ENCODE assay signal across 9 mouse cellular contexts in genomic region chr4:108869730-108870374, GRCm38 (mm10). TPM values are rescaled to one million over a fixed set of nuclear protein-coding genes. Genes with fewer than 3 reads are reported as not detected.
A peak's percentile ranks its signal among the peaks of the same experiment; 100 is the strongest.
DNase-seq lines count a peak whose midpoint lies in the region; ATAC-seq and TF ChIP-seq lines count a peak whose summit lies in the region.
"Had no signal": no experiment of that assay in that cellular context is flagged by ENCODE, and none has a peak within 500 bp of the region (broad histone marks: within the 10 kb centered on the region; RNA-seq: fewer than 3 reads in every experiment).

No protein-coding gene starts in this region.

- peaks cover 1% of the 10 kb centered on the region; the same call in 1 of the 2 replicates for H3K36me3 ChIP-seq in heart, embryonic 16.5 days (ENCODE audit: control insufficient read depth, insufficient read depth)
- H3K36me3 ChIP-seq in liver, embryonic 12.5 days = no peaks in the 10 kb centered on the region
- no peaks in the 10 kb centered on the region; the same call in 1 of the 2 replicates for H3K36me3 ChIP-seq in neural tube, embryonic 13.5 days

- peak; percentile 74; the same call in 1 of the 2 replicates for TF ChIP-seq CTCF in embryonic fibroblast, embryonic 13.5 days (IDR thresholded peaks at IDR 0.05; ENCODE audit: borderline replicate concordance, insufficient read depth, low read length)

- ATAC-seq in heart, embryonic 16.5 days (replicated peaks; ENCODE audit: extremely low read depth, insufficient read depth, low FRiP score) = peak; percentile 45; the same call in 1 of the 2 replicates
- ATAC-seq in liver, embryonic 12.5 days = peak; percentile 71; the same call in 1 of the 2 replicates
- peak; percentile 93 for ATAC-seq in neural tube, embryonic 13.5 days (ENCODE audit: low read depth)

- peak; percentile 59 to 71 for DNase-seq in CD8-positive naive resting alpha-beta T cell, adult 2 months (ENCODE audit: low read depth in 2 of 2, low spot score in 2 of 2)
- DNase-seq in brain, adult 2 months (ENCODE audit: low read depth, low spot score) = peak; percentile 94
- peak; percentile 90 for DNase-seq in kidney, postnatal 14 days
- DNase-seq in telencephalon, adult 2 months (ENCODE audit: low read depth, low spot score) = peak; percentile 80

- H3K27ac ChIP-seq in embryonic fibroblast, embryonic 13.5 days (ENCODE audit: insufficient read depth, low read length) = no peak overlapping the region
- no peak overlapping the region for H3K27ac ChIP-seq in heart, embryonic 16.5 days (ENCODE audit: low read length)
- no peak overlapping the region for H3K27ac ChIP-seq in liver, embryonic 12.5 days
- H3K27ac ChIP-seq in neural tube, embryonic 13.5 days (replicated peaks) = no peak overlapping the region
- H3K27ac ChIP-seq: heart, embryonic 13.5 days had no signal

- H3K9ac ChIP-seq in heart, embryonic 16.5 days (ENCODE audit: low read length) = no peak overlapping the region
- H3K9ac ChIP-seq in liver, embryonic 12.5 days = no peak overlapping the region
- H3K9ac ChIP-seq in neural tube, embryonic 13.5 days = no peak overlapping the region
- H3K9ac ChIP-seq: heart, embryonic 13.5 days had no signal

- no peaks in the 10 kb centered on the region for H3K9me3 ChIP-seq in heart, embryonic 16.5 days (replicated peaks; ENCODE audit: control insufficient read depth, low read length)
- no peaks in the 10 kb centered on the region for H3K9me3 ChIP-seq in liver, embryonic 12.5 days (replicated peaks)
- H3K9me3 ChIP-seq in neural tube, embryonic 13.5 days = no peaks in the 10 kb centered on the region
- H3K9me3 ChIP-seq: heart, embryonic 13.5 days had no signal

- H3K4me2 ChIP-seq in heart, embryonic 16.5 days (ENCODE audit: low read depth, low read length) = no peak overlapping the region
- no peak overlapping the region for H3K4me2 ChIP-seq in liver, embryonic 12.5 days
- H3K4me2 ChIP-seq in neural tube, embryonic 13.5 days = no peak overlapping the region
- H3K4me2 ChIP-seq: heart, embryonic 13.5 days had no signal

- H3K4me1 ChIP-seq in embryonic fibroblast, embryonic 13.5 days (ENCODE audit: control insufficient read depth, insufficient read depth, low read length) = no peaks in the 10 kb centered on the region
- H3K4me1 ChIP-seq in heart, embryonic 16.5 days (ENCODE audit: control insufficient read depth, insufficient read depth, low read length) = no peaks in the 10 kb centered on the region
- H3K4me1 ChIP-seq in liver, embryonic 12.5 days = peaks cover 14% of the 10 kb centered on the region
- H3K4me1 ChIP-seq in neural tube, embryonic 13.5 days (replicated peaks) = no peaks in the 10 kb centered on the region
- H3K4me1 ChIP-seq: heart, embryonic 13.5 days had no signal

- no peak overlapping the region for H3K4me3 ChIP-seq in embryonic fibroblast, embryonic 13.5 days (ENCODE audit: insufficient read depth, low read length)
- H3K4me3 ChIP-seq in heart, embryonic 16.5 days (ENCODE audit: low read length) = no peak overlapping the region
- no peak overlapping the region for H3K4me3 ChIP-seq in liver, embryonic 12.5 days
- H3K4me3 ChIP-seq in neural tube, embryonic 13.5 days = no peak overlapping the region
- H3K4me3 ChIP-seq: heart, embryonic 13.5 days had no signal

- no peaks in the 10 kb centered on the region for H3K27me3 ChIP-seq in heart, embryonic 16.5 days (ENCODE audit: control insufficient read depth, insufficient read depth, low read length)
- H3K27me3 ChIP-seq in liver, embryonic 12.5 days (replicated peaks) = 0 out of 2 replicates have a peak, but pooled peaks cover 5% of the 10 kb centered on the region
- no peaks in the 10 kb centered on the region for H3K27me3 ChIP-seq in neural tube, embryonic 13.5 days
- H3K27me3 ChIP-seq: heart, embryonic 13.5 days had no signal

- no peak for TF ChIP-seq POLR2A in embryonic fibroblast, embryonic 13.5 days (IDR thresholded peaks at IDR 0.05; ENCODE audit: low read depth, low read length)

- 35% methylated on average over 10 of the region's 10 CpGs for WGBS in heart, embryonic 16.5 days
- WGBS in liver, embryonic 12.5 days (ENCODE audit: insufficient replicate concordance) = 32% methylated on average over 10 of the region's 10 CpGs
- WGBS in neural tube, embryonic 13.5 days = 35% methylated on average over 10 of the region's 10 CpGs

RNA-seq across cellular contexts. Expression of gene Rab3b, which starts 9.0 kb away (rescaled TPM):
- 4.8 and 7.4 TPM in 2 replicates for polyA plus RNA-seq in embryonic fibroblast, embryonic 13.5 days (2011; ENCODE audit: insufficient read length, low read depth, missing spikeins)
- 4.3 and 4.6 TPM in 2 replicates for polyA plus RNA-seq in heart, embryonic 16.5 days (2015; fragmentation: Nextera tagmentation; extraction: Ambion mirVana)
- 3.5 and 4.0 TPM in 2 replicates for polyA plus RNA-seq in liver, embryonic 12.5 days (2016; fragmentation: Nextera tagmentation; extraction: Ambion mirVana)
- 72.4 and 86.9 TPM in 2 replicates for polyA plus RNA-seq in neural tube, embryonic 13.5 days (2015; fragmentation: Nextera tagmentation; extraction: Ambion mirVana)

RNA-seq across cellular contexts. Expression of gene A730015C16Rik, which starts 21.4 kb away (rescaled TPM):
- not detected in 2 replicates for polyA plus RNA-seq in embryonic fibroblast, embryonic 13.5 days (2011; ENCODE audit: insufficient read length, low read depth, missing spikeins)
- polyA plus RNA-seq in heart, embryonic 16.5 days (2015; fragmentation: Nextera tagmentation; extraction: Ambion mirVana) = 1.00 and 1.2 TPM in 2 replicates
- polyA plus RNA-seq in liver, embryonic 12.5 days (2016; fragmentation: Nextera tagmentation; extraction: Ambion mirVana) = 0.42 and 0.59 TPM in 2 replicates
- 1.5 and 3.1 TPM in 2 replicates for polyA plus RNA-seq in neural tube, embryonic 13.5 days (2015; fragmentation: Nextera tagmentation; extraction: Ambion mirVana)

RNA-seq across cellular contexts. Expression of gene Kti12, which starts 22.3 kb away (rescaled TPM):
- polyA plus RNA-seq in embryonic fibroblast, embryonic 13.5 days (2011; ENCODE audit: insufficient read length, low read depth, missing spikeins) = 15.5 and 16.4 TPM in 2 replicates
- polyA plus RNA-seq in heart, embryonic 16.5 days (2015; fragmentation: Nextera tagmentation; extraction: Ambion mirVana) = 28.3 and 30.1 TPM in 2 replicates
- 71.6 and 74.7 TPM in 2 replicates for polyA plus RNA-seq in liver, embryonic 12.5 days (2016; fragmentation: Nextera tagmentation; extraction: Ambion mirVana)
- polyA plus RNA-seq in neural tube, embryonic 13.5 days (2015; fragmentation: Nextera tagmentation; extraction: Ambion mirVana) = 30.7 and 31.6 TPM in 2 replicates

RNA-seq across cellular contexts. Expression of gene Txndc12, which starts 35.5 kb away (rescaled TPM):
- 80.6 and 94.9 TPM in 2 replicates for polyA plus RNA-seq in embryonic fibroblast, embryonic 13.5 days (2011; ENCODE audit: insufficient read length, low read depth, missing spikeins)
- 111 and 113 TPM in 2 replicates for polyA plus RNA-seq in heart, embryonic 16.5 days (2015; fragmentation: Nextera tagmentation; extraction: Ambion mirVana)
- polyA plus RNA-seq in liver, embryonic 12.5 days (2016; fragmentation: Nextera tagmentation; extraction: Ambion mirVana) = 33.6 and 35.9 TPM in 2 replicates
- polyA plus RNA-seq in neural tube, embryonic 13.5 days (2015; fragmentation: Nextera tagmentation; extraction: Ambion mirVana) = 78.3 and 79.2 TPM in 2 replicates

RNA-seq across cellular contexts. Expression of gene Btf3l4, which starts 36.4 kb away (rescaled TPM):
- 124 and 161 TPM in 2 replicates for polyA plus RNA-seq in embryonic fibroblast, embryonic 13.5 days (2011; ENCODE audit: insufficient read length, low read depth, missing spikeins)
- 141 and 143 TPM in 2 replicates for polyA plus RNA-seq in heart, embryonic 16.5 days (2015; fragmentation: Nextera tagmentation; extraction: Ambion mirVana)
- polyA plus RNA-seq in liver, embryonic 12.5 days (2016; fragmentation: Nextera tagmentation; extraction: Ambion mirVana) = 67.0 and 73.8 TPM in 2 replicates
- polyA plus RNA-seq in neural tube, embryonic 13.5 days (2015; fragmentation: Nextera tagmentation; extraction: Ambion mirVana) = 197 and 213 TPM in 2 replicates
